Mouse (Mus musculus): ENCODE results near the gene Srrd. TPM values are rescaled to one million over a fixed set of nuclear protein-coding genes. Genes with fewer than 3 reads are reported as not detected.

Gene Srrd
- polyA plus RNA-seq, 1 experiment, result 1.9 TPM

GRCm38 (mm10) chr5:112298226-112298988 is 44.4 kb downstream of the Srrd start:
- Histone ChIP-seq H3K36me3 (ENCODE audit: control insufficient read depth) (peaks cover 22% of the 10 kb centered on the region), H3K4me3 (replicated peaks) (no peak overlapping the region), H3K9me3 (ENCODE audit: control insufficient read depth, low read length) (no peaks in the 10 kb centered on the region), H3K27me3 (ENCODE audit: control insufficient read depth) (no peaks in the 10 kb centered on the region), H3K4me1 (ENCODE audit: control insufficient read depth) (peaks cover 75% of the 10 kb centered on the region)
- TF ChIP-seq TAL1 (IDR thresholded peaks at IDR 0.05; ENCODE audit: low read length), result no peak
- no peak for TF ChIP-seq GATA1 (IDR thresholded peaks at IDR 0.05; ENCODE audit: low read length)

DNA sequence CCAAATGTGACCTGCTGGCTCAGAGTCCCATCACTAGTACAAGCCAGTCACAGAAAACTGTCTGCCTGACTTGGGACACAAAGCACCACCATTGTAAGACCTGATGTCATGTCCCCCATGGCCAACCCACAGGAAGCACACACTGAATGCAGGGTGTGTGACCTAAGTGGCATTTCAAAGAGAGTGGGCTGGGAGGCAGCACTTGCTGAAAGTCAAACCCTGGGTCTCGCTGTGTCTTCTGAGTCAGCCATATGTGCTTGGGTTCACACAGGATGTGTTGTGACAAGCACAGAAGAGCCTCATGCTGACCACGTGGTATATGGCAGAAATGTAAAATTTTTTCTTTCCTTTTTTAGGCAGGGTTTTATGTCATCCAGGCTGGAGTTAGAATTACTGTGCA is 45.6 kb downstream of the Srrd start:
- no peaks in the 10 kb centered on the region for H3K9me3 ChIP-seq (ENCODE audit: control insufficient read depth, low read length)
- peaks cover 17% of the 10 kb centered on the region for H3K36me3 ChIP-seq (ENCODE audit: control insufficient read depth)
- no peak overlapping the region for H3K4me3 ChIP-seq (replicated peaks)

DNA sequence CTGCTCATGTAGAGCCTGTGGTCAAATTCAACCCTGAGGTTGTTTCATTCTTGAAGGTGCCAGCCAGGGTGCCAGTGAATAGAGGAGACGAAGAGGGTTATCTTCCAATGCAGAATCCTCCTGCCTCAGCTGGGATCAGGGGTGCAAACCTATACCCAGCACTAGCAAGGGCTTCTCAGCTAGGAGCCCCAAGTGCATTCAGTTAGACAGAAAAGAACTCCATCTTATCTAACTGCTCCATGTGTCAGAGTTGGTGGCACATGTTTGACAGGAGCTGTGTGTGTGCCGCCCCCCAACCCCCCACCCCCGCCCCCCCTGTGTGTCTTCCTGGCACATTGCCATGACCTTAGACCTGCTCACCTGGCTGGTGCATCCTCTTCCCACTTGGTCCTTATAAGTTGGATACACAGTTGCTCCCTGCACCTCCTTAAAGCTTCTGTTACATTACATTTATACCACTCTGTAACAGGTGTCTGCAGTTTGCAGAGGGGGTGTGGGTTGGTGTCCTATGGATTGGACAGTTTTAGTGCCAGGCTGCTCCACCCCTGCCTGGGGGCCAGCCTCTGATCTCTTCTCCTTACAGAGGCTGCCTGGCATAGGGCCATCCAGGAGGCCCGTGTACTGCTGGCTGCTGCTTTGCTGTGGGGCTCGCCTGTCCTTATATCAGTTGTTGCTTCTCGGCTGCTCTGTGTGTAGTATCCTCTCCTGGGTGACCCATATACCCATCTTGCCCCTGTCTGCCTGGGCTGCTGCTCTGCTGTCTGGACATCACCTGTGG is 46.2 kb downstream of the Srrd start:
- Histone ChIP-seq H3K27me3 (ENCODE audit: control insufficient read depth) (no peaks in the 10 kb centered on the region), H3K4me1 (ENCODE audit: control insufficient read depth) (peaks cover 85% of the 10 kb centered on the region), H3K36me3 (ENCODE audit: control insufficient read depth) (peaks cover 14% of the 10 kb centered on the region), H3K9me3 (ENCODE audit: control insufficient read depth, low read length) (no peaks in the 10 kb centered on the region), H3K4me3 (replicated peaks) (no peak overlapping the region)
- TF ChIP-seq GATA1 (IDR thresholded peaks at IDR 0.05; ENCODE audit: low read length), result no peak
- TF ChIP-seq TAL1 (IDR thresholded peaks at IDR 0.05; ENCODE audit: low read length), result no peak

More for the DNA sequence above, 45.6 kb downstream of the Srrd start:
- peaks cover 83% of the 10 kb centered on the region for H3K4me1 ChIP-seq (ENCODE audit: control insufficient read depth)
- TF ChIP-seq GATA1 (IDR thresholded peaks at IDR 0.05; ENCODE audit: low read length) (no peak), TAL1 (IDR thresholded peaks at IDR 0.05; ENCODE audit: low read length) (no peak)
- H3K27me3 ChIP-seq (ENCODE audit: control insufficient read depth), result no peaks in the 10 kb centered on the region

- Histone ChIP-seq H3K36me3 (ENCODE audit: control insufficient read depth) (peaks cover 14% of the 10 kb centered on the region), H3K9me3 (ENCODE audit: control insufficient read depth, low read length) (no peaks in the 10 kb centered on the region)
Measured at GRCm38 (mm10) chr5:112295564-112295963, 47.3 kb downstream of the Srrd start.

GRCm38 (mm10) chr5:112295162-112295561 is 47.7 kb downstream of the Srrd start:
- TF ChIP-seq GATA1 (IDR thresholded peaks at IDR 0.05; ENCODE audit: low read length), result no peak
- no peak for TF ChIP-seq TAL1 (IDR thresholded peaks at IDR 0.05; ENCODE audit: low read length)
- no peaks in the 10 kb centered on the region for H3K27me3 ChIP-seq (ENCODE audit: control insufficient read depth)
- peaks cover 16% of the 10 kb centered on the region for H3K36me3 ChIP-seq (ENCODE audit: control insufficient read depth)
- H3K4me1 ChIP-seq (ENCODE audit: control insufficient read depth), result peaks cover 75% of the 10 kb centered on the region
- H3K4me3 ChIP-seq (replicated peaks), result no peak overlapping the region
- H3K9me3 ChIP-seq (ENCODE audit: control insufficient read depth, low read length), result no peaks in the 10 kb centered on the region

More at GRCm38 (mm10) chr5:112295564-112295963, 47.3 kb downstream of the Srrd start:
- peaks cover 76% of the 10 kb centered on the region for H3K4me1 ChIP-seq (ENCODE audit: control insufficient read depth)
- H3K27me3 ChIP-seq (ENCODE audit: control insufficient read depth), result no peaks in the 10 kb centered on the region
- no peak overlapping the region for H3K4me3 ChIP-seq (replicated peaks)
- TF ChIP-seq TAL1 (IDR thresholded peaks at IDR 0.05; ENCODE audit: low read length) (no peak), GATA1 (IDR thresholded peaks at IDR 0.05; ENCODE audit: low read length) (no peak)

- Histone ChIP-seq H3K36me3 (ENCODE audit: control insufficient read depth) (peaks cover 14% of the 10 kb centered on the region), H3K9me3 (ENCODE audit: control insufficient read depth, low read length) (no peaks in the 10 kb centered on the region), H3K4me1 (ENCODE audit: control insufficient read depth) (peaks cover 70% of the 10 kb centered on the region), H3K27me3 (ENCODE audit: control insufficient read depth) (no peaks in the 10 kb centered on the region), H3K4me3 (replicated peaks) (no peak overlapping the region)
- TF ChIP-seq GATA1 (IDR thresholded peaks at IDR 0.05; ENCODE audit: low read length), result no peak
- TF ChIP-seq TAL1 (IDR thresholded peaks at IDR 0.05; ENCODE audit: low read length), result no peak
Measured at GRCm38 (mm10) chr5:112294696-112295095, 48.1 kb downstream of the Srrd start.

DNA sequence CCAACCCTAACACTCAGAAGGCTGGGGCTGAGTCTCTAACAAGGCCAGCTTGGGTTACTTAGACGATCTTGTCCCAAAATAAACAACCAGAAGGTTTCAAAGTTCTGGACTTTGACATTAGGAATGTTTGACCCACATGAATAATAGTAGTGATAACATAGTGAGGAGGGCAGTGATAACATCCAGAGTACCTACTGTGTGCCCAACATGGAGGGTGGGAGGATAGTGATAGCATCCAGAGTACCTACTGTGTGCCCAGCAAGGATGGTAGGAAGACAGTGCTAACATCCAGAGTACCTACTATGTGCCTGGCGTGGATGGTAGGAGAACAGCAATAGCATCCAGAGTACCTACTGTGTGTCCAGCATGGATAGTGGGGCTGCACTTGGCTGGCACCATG is 49.0 kb downstream of the Srrd start:
- H3K27me3 ChIP-seq (ENCODE audit: control insufficient read depth), result no peaks in the 10 kb centered on the region
- TF ChIP-seq GATA1 (IDR thresholded peaks at IDR 0.05; ENCODE audit: low read length) (no peak), TAL1 (IDR thresholded peaks at IDR 0.05; ENCODE audit: low read length) (no peak)
- H3K4me1 ChIP-seq (ENCODE audit: control insufficient read depth), result peaks cover 62% of the 10 kb centered on the region
- H3K9me3 ChIP-seq (ENCODE audit: control insufficient read depth, low read length), result no peaks in the 10 kb centered on the region
- H3K4me3 ChIP-seq (replicated peaks), result no peak overlapping the region
- H3K36me3 ChIP-seq (ENCODE audit: control insufficient read depth), result peaks cover 14% of the 10 kb centered on the region

DNA sequence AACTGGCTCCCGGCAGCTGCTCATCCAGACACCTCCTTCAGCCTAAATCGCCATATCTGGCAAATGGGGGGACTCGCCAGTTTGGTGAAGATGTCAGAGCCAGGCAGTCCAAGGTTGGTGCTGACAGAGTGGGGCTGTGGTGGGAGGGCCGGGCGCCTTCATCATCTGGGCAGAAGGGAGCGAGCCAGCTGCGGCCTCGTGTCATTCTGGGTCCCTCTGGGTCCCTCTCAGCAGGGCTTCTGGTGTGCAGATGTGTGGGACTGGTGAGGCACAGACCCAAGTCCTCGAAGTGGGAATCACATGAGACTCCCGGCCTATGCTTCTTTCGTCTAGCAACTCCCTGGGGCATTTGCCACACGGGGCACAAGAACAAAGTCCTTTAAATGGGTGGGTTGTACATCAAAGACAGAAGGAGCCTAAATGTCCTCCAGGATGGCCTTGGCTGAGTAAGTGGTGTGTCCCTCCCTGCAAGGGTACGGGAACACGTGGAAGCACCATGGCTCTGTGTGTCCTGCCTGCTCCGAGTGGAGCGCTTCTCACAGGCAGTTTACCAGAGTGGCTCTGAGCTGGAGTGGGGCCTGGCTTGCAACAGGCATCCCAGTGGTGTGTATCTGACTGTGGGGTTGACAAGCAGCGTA is 50.4 kb downstream of the Srrd start:
- peaks cover 62% of the 10 kb centered on the region for H3K4me1 ChIP-seq (ENCODE audit: control insufficient read depth)
- H3K4me3 ChIP-seq (replicated peaks), result no peak overlapping the region
- H3K27me3 ChIP-seq (ENCODE audit: control insufficient read depth), result no peaks in the 10 kb centered on the region
- H3K36me3 ChIP-seq (ENCODE audit: control insufficient read depth), result peaks cover 12% of the 10 kb centered on the region
- no peak for TF ChIP-seq TAL1 (IDR thresholded peaks at IDR 0.05; ENCODE audit: low read length)
- no peak for TF ChIP-seq GATA1 (IDR thresholded peaks at IDR 0.05; ENCODE audit: low read length)
- no peaks in the 10 kb centered on the region for H3K9me3 ChIP-seq (ENCODE audit: control insufficient read depth, low read length)

GRCm38 (mm10) chr5:112291866-112292265 is 51.0 kb downstream of the Srrd start:
- no peak overlapping the region for H3K4me3 ChIP-seq (replicated peaks)
- no peaks in the 10 kb centered on the region for H3K9me3 ChIP-seq (ENCODE audit: control insufficient read depth, low read length)
- peaks cover 12% of the 10 kb centered on the region for H3K36me3 ChIP-seq (ENCODE audit: control insufficient read depth)
- TF ChIP-seq GATA1 (IDR thresholded peaks at IDR 0.05; ENCODE audit: low read length) (no peak), TAL1 (IDR thresholded peaks at IDR 0.05; ENCODE audit: low read length) (no peak)
- H3K27me3 ChIP-seq (ENCODE audit: control insufficient read depth), result no peaks in the 10 kb centered on the region
- H3K4me1 ChIP-seq (ENCODE audit: control insufficient read depth), result peaks cover 62% of the 10 kb centered on the region
